Mouse (Mus musculus): ENCODE measurements around the gene Retreg3.

Retreg3 gene

DNA sequence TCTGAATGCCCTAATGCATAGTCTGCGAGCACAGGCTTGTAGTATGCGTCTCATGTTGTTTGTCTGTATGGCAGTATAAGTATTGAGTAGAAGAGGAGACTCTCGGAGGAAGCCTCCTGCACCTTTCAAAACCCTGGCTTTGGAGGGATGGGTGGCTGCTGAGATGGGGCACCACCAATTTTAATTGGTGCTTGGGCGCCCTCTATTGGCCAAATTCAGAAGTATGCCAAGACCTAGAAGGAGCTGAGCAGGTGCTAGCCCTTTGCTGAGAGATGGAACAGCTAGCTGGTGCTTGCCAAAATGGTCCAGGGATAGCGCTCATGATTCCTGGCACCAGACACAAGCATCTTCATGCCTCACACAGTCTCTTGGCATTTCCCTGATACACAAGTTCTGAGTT lies 61.8 kb downstream of the Retreg3 start:
- intact Hi-C loops (cut with DNase I) = loop anchor here (2.0 kb wide), 1 partner anchor 75 kb away; no protein-coding TSS in a partner anchor

DNA sequence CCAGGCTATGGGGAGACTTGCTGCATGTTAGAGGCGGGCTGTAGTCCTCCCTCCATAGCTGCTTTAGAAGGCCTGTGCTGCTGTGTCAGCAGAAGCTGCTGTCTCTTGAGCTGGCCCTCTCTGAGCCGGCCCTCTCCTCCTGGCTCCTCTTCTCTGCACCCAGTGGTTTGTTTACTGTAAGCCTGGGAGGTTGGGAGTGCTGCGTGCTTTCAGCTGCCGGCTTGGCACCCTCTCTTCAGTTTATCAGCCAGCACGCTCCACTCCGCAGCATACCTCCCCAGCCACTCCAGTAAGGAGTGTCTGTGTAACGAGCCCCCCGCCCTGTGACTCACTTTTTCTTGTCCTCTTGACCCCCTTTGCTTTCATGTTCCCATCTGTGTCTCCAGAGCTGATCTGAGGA lies 62.8 kb downstream of the Retreg3 start:
- intact Hi-C loops (cut with DNase I) = no loop called here

GRCm38 (mm10) chr11:101055418-101055817 lies 64.3 kb downstream of the Retreg3 start:
- intact Hi-C loops (cut with DNase I) = no loop called here

- intact Hi-C loops (cut with DNase I) = no loop called here
Observed at GRCm38 (mm10) chr11:101053974-101054373, 65.7 kb downstream of the Retreg3 start.

DNA sequence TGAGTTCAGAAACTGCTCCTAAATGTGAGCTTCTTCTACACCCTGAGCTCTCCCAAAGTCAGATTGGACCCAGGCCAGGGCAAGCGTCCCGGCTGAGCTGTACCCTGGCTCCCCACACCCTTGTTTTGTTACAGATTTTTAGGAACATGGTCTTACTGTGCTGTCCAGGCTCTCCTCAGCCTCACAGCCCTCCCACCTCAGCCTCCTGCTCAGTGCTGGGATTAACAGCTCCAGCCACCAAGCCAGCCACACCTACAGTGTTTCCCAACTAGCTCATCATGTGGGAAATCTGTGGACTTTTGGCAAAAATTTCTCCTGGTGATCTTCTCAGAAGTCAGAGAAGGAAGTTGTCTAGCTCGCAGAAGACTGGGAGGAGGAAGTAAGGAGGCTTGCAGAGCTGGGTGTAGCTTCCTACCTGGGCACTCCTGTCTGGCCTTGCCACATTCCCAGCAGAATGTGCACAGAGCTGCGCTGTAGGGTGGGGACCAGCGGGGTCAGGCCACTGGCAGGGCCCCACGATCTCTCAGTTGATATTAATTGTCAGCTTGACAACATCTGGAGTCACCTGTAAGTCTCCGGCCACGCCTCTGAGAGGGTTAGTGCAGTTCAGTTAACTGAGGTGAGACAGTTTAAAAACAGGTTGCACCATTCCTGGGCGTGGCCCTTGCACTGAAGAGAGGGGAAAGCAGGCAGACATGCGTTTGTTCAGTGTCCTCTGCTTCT lies 66.8 kb downstream of the Retreg3 start:
- intact Hi-C loops (cut with DNase I) = no loop called here

GRCm38 (mm10) chr11:101051617-101052016 lies 68.1 kb downstream of the Retreg3 start:
- intact Hi-C loops (cut with DNase I) = no loop called here

- intact Hi-C loops (cut with DNase I) = no loop called here
Observed at GRCm38 (mm10) chr11:101051051-101051493, 68.6 kb downstream of the Retreg3 start.

GRCm38 (mm10) chr11:101050359-101050758 lies 69.3 kb downstream of the Retreg3 start:
- intact Hi-C loops (cut with DNase I) = no loop called here

DNA sequence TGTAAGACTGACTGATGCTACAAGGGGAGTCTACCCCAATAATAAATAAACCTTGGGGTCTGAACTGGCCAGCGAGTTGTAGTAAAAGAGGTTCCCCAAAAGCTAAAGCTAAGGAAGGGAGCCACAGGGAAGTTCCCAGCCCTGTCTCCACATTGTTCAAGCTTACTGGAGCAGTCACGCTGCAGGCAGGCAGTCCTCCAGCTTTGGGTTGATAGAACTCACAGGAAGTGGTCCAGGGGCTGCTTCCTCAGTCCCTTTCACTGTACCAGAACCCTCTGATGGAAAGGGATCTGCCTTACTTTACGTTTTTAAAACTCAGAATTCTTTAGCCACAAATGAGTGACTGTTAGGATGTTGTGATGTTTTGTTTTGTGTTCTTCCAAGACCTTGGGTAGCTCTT lies 72.2 kb downstream of the Retreg3 start:
- intact Hi-C loops (cut with DNase I) = no loop called here

DNA sequence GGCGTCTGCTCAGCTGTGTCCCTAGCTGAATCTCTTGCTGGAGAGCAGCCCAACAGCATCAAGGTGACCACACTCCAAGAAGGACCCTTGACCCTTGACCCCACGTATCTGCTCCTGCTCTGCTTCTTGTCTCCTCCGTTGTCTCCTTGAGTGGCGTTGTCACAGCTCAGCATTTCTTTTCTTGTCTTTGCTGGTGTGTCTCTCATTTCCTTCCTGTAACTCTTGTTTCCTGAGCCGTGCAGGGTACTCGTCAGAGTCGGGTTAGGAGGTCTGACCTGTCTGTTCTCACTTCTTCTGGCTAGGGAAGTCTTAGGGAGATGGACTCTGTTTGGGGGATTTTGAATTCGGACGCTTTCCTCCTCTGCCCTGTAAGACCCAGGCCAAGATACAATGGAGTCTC lies 73.3 kb downstream of the Retreg3 start:
- intact Hi-C loops (cut with DNase I) = no loop called here

Small RNA genes within 50 kb of the gene (microRNA-seq; reads per million reads assigned to microRNA genes)
- 0 reads per million in 2 experiments for gene Gm27626

Data from adrenal gland (tissue).